Mouse (Mus musculus) retina, postnatal 7 days (tissue): ENCODE data around the gene Exosc5.

Experiments used
- DNase-seq: peaks from one replicate; pipeline ENCODE4 v3.0.0-alpha.2; 2012; ENCODE audit warnings: low read depth, low spot score

Gene Exosc5

DNA sequence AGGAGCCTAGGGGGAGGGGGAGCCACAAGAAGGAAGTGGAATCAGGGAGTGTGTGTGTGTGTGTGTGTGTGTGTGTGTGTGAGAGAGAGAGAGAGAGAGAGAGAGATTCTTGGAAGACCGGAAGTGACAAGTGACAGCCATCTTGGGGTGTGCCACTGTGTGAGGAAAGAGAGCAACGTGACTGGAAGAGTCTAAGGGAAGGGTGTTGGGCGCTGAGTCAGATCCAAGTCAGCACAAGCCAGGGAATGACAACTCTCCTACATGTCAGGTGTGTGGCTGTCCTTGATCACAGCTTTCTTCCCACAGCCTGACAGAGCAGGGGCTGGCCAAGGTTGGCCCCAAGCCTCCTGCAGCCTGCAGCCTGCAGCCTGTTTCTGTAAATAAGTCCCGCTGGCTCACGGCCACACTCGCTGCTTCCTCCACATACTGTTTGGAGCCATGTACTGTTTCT lies 46.9 kb downstream of the Exosc5 start:
- no peak for DNase-seq

DNA sequence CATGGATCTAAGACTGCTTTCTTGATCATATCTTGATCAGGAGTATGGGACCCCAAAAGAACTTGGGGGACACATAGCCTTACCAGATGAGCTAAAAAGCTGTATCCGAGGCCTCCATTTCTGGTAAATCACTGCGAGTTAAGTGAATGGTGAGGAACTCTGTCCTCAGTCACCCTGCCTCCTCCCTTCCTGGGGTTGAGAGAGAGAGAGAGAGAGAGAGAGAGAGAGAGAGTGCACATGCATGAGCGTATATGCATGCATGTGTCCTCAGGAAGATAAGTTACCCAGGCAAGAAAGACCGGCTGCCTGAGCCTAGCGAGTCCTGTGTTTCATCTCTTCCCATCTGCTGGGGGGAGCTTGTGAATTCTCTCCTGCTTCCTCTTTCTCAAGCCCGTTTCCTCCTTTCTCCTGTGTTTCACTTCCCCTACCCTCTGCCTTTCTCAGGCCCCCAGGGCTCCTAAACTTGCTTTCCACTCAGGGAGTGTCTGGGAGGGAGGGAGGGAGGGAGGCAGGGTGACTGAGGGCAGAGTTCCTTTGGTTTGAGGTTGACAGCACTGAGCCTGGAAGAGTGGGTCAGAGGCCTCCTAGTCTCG lies 47.7 kb downstream of the Exosc5 start:
- DNase-seq = no peak

DNA sequence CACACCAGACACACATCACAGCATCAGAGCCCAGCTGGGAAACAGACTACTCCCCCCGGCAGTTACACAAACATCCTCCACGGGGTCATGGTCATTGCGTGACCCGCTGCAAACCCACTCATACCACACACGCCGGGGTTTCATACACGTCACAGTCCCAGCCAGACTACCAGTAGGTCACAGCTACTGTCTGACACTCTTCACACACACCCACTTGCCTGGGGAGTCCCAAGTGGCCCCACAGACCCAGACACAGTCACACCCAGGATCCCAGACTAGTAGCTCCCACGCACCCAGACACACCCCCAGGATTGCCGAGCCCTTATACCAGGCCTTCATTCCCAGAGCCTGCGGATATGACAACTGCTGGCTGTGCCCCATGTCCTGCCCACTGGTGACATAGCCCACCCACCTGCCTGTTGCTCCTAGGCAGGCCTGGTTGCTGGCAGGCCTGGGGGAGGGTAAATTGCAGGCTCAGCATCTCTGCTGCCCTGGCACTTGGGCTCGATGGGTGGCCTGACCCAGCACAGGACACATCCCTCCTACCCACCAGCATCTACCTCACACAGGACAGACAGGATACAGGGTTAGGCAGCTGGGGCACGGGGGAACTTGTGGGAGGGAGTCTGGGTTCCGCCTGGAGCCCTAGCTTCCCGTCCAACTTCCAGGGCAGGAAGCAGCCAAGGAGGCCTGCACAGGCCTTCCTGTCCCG lies 48.8 kb downstream of the Exosc5 start:
- no peak for DNase-seq

DNA sequence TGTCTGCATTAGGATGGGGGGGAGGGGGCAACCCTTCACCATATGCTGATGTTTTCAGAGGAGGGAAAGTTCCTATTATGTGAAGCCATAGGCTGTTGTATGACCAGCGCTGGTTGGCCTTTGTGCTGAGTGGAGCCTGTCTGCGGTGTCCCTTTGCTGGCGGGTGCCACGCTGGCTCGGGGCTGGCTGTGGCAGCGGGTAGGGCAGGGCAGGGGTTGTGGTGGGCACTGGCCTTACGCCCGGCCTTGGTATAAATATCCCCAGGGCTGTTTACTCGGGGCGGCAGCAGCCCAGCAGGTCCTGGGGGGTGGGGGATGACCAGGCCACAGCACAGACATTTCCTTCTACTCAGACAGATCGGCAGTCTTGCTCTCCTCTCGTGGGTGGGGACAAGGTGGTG lies 51.0 kb downstream of the Exosc5 start:
- DNase-seq = no peak

DNA sequence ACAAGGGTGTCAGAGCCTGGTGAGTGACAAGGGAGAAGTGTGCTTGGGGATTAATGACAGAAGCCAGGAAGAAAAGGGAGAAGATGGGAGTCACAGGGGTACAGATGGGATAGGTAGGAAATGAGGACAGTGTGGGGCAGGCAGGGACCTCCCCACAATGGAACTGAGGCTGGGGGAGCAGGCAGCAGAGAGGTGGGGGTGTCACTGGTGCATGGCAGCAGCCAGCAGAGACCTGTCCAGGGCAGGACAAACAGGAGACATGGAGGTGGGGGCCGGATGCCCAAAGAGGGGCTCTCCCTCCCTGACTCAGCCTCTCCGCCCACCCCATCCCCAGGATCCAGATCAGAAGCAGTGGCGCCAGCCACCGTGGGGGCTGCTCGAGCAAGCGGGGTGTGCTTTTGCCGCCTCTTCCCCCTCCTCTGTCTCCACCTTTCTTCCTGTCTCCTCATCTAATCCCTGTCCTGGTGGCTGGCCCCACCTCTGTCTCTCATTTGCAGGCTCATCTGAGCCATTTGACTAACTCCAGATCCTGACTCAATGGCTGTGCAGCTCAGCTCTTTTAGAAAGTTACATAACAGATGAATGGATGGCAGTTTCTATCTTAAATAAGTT lies 51.7 kb downstream of the Exosc5 start:
- DNase-seq = no peak

DNA sequence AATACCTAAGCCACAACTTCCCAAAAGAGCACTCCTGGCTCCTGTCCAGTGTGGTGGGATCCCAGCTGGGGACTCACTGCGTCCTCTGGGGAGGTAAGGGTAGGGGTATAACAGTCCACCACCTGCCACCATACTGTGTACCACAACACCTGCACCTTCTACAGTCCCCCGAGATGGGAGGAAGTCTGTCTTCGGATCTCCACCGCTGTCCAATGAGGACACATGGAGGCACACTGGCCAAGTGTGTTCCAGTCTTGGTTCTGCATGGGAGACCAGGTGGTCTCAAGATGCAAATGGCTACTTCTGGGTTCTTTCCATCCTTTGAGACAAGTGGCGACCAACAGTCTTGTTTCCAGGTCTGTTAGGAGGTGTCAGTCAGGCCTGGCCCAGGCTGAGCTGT lies 52.2 kb downstream of the Exosc5 start:
- DNase-seq = no peak

DNA sequence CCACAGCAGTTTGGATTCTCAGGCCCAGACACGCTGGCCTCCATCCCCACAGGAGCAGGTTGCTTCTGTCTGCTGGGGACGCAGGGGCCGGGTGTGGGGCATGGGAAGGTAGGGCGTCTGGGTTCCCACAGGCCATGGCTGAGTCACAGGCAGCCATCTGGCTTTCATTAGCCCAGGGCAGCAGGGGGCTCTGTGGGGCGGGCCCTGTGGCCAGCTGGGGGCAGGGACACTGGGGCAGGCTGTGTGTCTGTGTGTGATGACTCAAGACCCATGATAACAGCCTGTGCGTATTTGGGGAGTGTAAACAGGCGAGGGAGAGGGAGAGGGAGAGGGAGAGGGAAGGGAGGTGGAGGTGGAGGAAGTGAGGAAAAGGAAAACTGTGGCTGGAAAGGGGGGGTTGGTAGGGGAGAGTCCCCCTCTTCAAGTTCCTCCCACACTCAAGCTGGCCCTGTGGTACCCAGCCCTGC lies 52.8 kb downstream of the Exosc5 start:
- no peak for DNase-seq

DNA sequence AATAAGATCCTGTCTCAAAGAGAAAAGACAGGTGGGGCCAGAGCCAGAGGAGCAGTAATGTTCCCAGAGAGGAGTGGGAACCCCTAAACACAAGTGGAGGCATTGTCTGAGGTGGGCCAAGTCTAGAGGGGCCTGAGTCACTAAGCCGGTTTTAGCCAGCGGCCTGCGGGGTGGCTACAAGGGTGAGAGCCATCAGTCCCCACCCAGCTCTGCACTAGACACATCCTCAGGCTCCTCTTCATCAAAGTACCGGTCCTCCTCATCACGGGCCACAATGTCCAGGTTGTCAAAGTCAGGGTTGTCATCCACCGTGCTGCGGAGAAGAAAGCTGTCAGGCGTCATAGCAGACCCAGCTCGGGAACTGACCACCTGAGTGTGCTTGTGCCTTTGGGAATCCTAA lies 53.8 kb downstream of the Exosc5 start:
- DNase-seq = no peak

DNA sequence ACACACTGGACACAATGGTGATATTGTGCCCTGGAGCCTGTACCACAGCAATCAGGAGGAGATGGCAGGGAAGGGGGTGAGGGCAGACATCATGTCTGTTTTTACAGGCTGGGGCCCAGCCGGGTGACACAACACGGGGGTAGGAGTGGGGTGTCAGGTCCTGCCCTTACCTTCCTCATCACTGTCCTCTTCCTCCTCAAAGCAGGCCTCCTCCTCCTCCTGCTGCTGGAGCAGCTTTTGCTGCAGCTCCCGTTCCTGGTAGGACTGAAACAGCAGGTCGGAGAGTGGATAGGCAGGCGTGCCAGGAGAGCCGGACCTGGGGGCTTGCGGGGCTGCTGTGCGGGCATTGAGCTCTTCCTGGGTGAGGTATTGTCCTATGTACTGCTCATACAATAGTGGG lies 55.6 kb downstream of the Exosc5 start:
- no peak for DNase-seq

DNA sequence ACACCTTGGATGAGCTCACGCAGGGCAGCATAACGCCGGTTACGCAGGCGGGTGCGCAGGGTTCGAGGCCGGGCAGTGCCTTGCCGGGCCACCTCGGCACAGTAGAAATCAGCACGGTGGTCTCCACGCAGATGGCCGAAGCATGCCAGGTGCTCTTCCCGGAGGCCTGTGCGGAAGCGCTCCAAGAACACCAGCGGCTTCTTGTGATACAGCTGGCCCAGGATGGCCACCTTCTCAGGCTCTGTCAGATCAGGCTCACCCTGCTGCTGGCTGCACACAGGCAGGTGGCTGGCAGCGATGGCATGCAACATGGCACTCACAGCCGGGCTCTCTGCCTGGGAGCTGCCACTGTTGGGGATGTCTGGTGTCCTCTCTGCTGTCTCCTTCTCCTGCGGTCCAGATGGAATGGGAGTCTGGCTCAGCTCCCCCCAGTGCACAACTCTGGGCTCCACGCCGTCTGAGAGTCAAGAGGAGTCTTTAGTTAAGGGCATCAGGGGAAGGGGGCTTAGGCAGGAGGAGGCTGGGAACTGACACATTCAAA lies 56.8 kb downstream of the Exosc5 start:
- no peak for DNase-seq

DNA sequence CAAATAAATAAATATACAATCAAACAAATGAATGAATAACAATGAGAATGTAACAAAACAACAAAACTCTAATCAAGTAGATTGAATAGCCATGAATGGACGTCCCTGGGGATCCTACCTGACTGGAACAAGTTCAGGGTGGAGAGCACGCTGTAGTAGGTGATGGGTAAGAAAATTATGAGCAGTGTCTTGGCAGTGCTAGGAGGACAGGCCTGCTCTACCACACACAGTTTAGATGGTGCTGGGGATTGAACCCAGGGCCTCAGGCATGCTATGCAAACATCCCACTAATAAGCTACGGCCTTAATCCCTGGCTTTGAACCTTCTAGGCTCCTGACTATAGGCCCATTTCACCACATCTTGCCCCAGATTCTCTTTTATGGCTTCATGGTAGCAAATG lies 58.5 kb downstream of the Exosc5 start:
- DNase-seq = no peak

DNA sequence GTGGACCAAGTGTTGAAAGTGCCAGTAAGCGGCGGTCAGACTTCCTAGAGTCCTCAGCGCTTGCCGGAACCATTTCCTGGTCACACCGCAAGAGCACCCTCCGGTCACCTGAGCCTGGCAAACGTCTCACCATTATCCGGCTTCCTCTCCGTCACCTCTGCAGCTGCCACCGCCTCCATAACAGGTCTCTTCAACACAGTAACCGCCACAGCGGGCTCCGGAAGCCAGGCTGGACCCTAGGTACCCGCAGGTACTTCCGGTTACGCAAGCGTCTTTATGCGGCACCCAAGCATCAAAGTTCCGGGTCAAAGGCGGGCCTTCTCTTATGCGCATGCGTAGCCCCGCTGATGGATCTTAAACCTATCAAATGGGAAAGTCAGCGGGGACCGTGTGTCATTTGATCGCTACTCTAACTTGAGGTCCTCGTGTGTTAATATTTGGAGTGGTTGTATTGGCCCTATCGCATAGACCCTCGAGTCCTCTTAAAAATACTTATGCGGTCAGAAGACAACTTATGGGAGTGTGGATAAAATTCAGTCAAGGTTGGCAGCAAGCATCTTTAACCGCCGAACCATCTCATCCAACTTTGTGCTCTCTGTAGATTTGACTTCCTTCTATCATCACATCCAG lies 59.9 kb downstream of the Exosc5 start, which contains the start of gene Ccdc97:
Gene Ccdc97 (minus strand): TSS at position 301 of the 630 bp plus-strand sequence.
- DNase-seq = peak; percentile 92

DNA sequence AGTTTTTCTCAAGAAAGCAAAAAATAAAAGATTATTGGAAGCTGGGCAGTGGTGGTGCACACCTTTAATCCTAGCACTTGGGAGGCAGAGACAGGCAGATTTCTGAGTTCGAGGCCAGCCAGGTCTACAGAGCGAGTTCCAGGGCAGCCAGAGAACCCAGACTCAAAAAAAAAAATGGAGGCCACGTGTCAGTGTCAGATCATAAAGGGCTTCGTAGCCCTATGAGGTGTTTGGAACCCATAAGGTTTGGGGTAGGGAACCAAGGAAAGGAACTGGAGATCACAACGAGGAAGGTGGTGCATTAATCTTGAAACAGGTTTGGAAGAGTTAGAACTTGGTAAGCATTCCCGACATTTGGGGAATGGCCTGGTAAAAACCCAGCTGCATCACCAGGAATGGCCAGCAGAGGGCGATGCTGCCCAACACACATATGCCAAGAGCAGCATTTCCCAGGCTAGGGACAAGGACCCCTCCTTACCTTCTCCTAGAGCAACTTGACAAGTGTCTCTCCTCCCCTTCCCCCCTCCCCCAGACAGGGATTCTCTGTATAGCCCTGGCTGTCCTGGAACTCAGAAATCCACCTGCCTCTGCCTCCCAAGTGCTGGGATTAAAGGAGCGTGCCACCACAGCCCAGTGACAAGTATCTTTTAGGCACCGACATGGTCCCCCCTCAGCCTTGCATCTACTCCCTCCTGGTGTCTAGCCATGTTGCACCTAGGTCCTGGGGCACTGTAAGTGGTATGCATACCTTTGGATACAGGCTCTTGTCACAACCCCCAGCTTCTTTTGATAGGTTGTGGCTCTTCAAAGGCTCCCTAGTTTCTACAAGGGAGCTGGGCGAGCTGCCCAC lies 61.0 kb downstream of the Exosc5 start:
- DNase-seq = peak; percentile 56

DNA sequence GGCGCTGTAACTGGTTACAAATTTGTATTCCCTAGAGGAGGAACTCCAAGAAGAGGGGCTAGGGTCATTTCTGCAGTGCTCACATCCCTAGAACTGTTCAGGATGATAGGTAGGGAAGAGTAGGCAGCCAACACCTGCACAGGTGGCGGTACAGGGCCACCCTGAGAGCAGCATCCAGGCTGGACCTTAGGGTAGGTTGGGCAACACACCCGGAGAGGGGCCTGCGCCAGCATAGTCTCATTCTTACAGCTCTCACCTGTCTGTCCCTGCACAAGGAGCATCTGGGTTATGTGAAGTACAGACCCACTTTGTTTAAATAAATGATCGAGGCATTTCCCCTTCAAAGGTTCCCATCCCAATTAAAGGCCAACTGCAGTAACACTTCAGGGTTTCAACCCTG lies 61.8 kb downstream of the Exosc5 start:
- no peak for DNase-seq
